Mouse (Mus musculus) neutrophil, adult 5-6 weeks (primary cell): Measurements from ENCODE around the gene Gm14434. TPM values are rescaled to one million over a fixed set of nuclear protein-coding genes. Genes with fewer than 3 reads are reported as not detected.
"Not testable (repeated sequence)": the region's sequence is repeated elsewhere in the genome, so short reads cannot be mapped to it uniquely, and the experiment has no call there.

Experiments
- ATAC-seq: fragments of 151-379, 151-347 bp; 2 replicates; pipeline ENCODE4 v1.8.0; 2017; ENCODE audit warnings: mild to moderate bottlenecking, moderate TSS enrichment; ENCODE audit not compliant: insufficient number of reproducible peaks, poor library complexity, low FRiP score, severe bottlenecking; ENCODE audit errors: extremely low read depth
- total RNA-seq: library from RNA; stranded (forward); fragments of 200-1000 nt; gene quantifications from 2 replicates; pipeline ENCODE4 v1.2.3, GENCODE M21; 2017

Gm14434 gene
- 5.2 TPM in 1 of 2 replicates, not detected in the other for total RNA-seq

DNA sequence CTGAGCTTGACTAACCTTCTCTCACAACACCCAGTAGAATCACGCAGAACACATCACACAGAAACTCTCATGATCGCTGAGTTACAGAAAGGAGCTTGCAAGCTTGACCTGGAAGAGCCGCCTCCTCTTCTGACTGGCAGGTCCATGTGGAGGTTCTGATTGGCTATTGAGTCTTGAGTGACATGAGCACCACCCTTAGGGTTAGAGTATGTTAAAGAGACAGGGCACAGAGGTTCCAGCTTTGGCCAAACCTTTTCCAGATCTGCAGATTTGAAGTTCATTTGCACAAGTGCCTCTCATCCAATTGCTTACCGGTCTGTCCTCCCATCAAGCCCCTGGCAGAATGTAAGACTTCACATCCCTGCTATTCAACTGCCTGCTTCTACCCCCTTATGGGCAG is at the start of gene Gm14434:
Gene Gm14434 (minus strand): TSS at position 101 of the 400 bp plus-strand sequence.
- ATAC-seq, result not testable (repeated sequence)

DNA sequence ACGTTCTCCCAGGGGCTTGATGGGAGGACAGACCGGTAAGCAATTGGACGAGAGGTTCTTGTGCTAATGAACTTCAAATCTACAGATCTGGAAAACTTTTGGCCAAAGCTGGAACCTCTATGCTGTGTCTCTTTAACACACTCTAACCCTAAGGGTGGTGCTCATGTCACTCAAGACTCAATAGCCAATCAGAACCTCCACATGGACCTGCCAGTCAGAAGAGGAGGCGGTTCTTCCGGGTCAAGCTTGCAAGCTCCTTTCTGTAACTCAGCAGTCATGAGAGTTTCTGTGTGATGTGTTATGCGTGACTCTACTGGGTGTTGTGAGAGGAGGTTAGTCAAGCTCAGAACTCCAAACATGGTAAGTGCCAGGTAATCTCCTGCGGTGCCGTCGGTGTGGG is 34.2 kb upstream of the Gm14434 start, which contains the start of gene Zfp967:
Gene Zfp967 (plus strand): TSS at position 301 of the 400 bp plus-strand sequence.
- not testable (repeated sequence) for ATAC-seq

GRCm38 (mm10) chr2:176423294-176423693 is 63.3 kb downstream of the Gm14434 start, which contains the start of gene Gm14435:
Gm14435 (plus strand) TSS chr2:176423594.
- ATAC-seq, result not testable (repeated sequence)

Other genes with a start within 250 kb of the Gm14434 start
- not detected in 2 replicates for gene Gm11009, start 167.3 kb downstream of the Gm14434 start, total RNA-seq
- gene Gm14435, start 63.2 kb downstream of the Gm14434 start, total RNA-seq, result 1.2 and 3.4 TPM in 2 replicates
- gene Zfp967, start 34.3 kb upstream of the Gm14434 start, total RNA-seq, result not detected in 2 replicates
- gene Gm14308, start 149.6 kb upstream of the Gm14434 start, total RNA-seq, result 1.7 and 9.6 TPM in 2 replicates
- gene Zfp973, start 183.7 kb upstream of the Gm14434 start, total RNA-seq, result 16.3 and 17.9 TPM in 2 replicates
- 5.0 and 10.8 TPM in 2 replicates for gene Gm14305, start 221.5 kb upstream of the Gm14434 start, total RNA-seq